Mouse (Mus musculus): ENCODE data around the gene Prkn. TPM values are rescaled to one million over a fixed set of nuclear protein-coding genes. Genes with fewer than 3 reads are reported as not detected.

The Prkn gene
- polyA plus RNA-seq, 1 experiment from 2014 or later = 2.3 TPM

- H3K9me3 ChIP-seq (ENCODE audit: control insufficient read depth, low read length) = no peaks in the 10 kb centered on the region
- H3K4me2 ChIP-seq (replicated peaks; ENCODE audit: low read depth) = no peak overlapping the region
- no peaks in the 10 kb centered on the region for H3K27me3 ChIP-seq (ENCODE audit: control insufficient read depth, insufficient read depth, low read length)
- H3K27ac ChIP-seq (replicated peaks) = no peak overlapping the region
- no peaks in the 10 kb centered on the region for H3K36me3 ChIP-seq (ENCODE audit: control insufficient read depth, insufficient read depth, low read length)
- TF ChIP-seq CTCF (IDR thresholded peaks at IDR 0.05; ENCODE audit: low read depth) (no peak), EP300 (optimal IDR thresholded peaks at IDR 0.05) (no peak)
- no peak overlapping the region for H3K9ac ChIP-seq (ENCODE audit: low read length)
- ATAC-seq (ENCODE audit: low FRiP score, low TSS enrichment) (no peak), DNase-seq (ENCODE audit: low spot score) (no peak)
- H3K4me1 ChIP-seq (replicated peaks; ENCODE audit: control insufficient read depth, insufficient read depth) = no peaks in the 10 kb centered on the region
- WGBS = 38% methylated on average over 13 of the region's 13 CpGs
- no peak overlapping the region for H3K4me3 ChIP-seq (ENCODE audit: low read depth, low read length)
These were observed 1133.0 kb downstream of the Prkn start for GRCm38 (mm10) chr17:11972969-11973787.

GRCm38 (mm10) chr17:11975062-11975607 lies 1135.0 kb downstream of the Prkn start:
- TF ChIP-seq CTCF (IDR thresholded peaks at IDR 0.05; ENCODE audit: low read depth) (peak; percentile 80), EP300 (optimal IDR thresholded peaks at IDR 0.05) (no peak)
- H3K36me3 ChIP-seq (ENCODE audit: control insufficient read depth, insufficient read depth, low read length) = no peaks in the 10 kb centered on the region
- peak; percentile 28 for DNase-seq (ENCODE audit: low spot score)
- 21% methylated on average over 7 of the region's 7 CpGs for WGBS
- no peak overlapping the region for H3K9ac ChIP-seq (ENCODE audit: low read length)
- H3K27me3 ChIP-seq (ENCODE audit: control insufficient read depth, insufficient read depth, low read length) = no peaks in the 10 kb centered on the region
- H3K4me3 ChIP-seq (ENCODE audit: low read depth, low read length) = no peak overlapping the region
- no peak overlapping the region for H3K4me2 ChIP-seq (replicated peaks; ENCODE audit: low read depth)
- no peaks in the 10 kb centered on the region for H3K4me1 ChIP-seq (replicated peaks; ENCODE audit: control insufficient read depth, insufficient read depth)
- H3K9me3 ChIP-seq (ENCODE audit: control insufficient read depth, low read length) = no peaks in the 10 kb centered on the region
- ATAC-seq (ENCODE audit: low FRiP score, low TSS enrichment) = no peak
- H3K27ac ChIP-seq (replicated peaks) = no peak overlapping the region

GRCm38 (mm10) chr17:11978260-11978821 lies 1138.2 kb downstream of the Prkn start:
- 48% methylated on average over 17 of the region's 17 CpGs for WGBS
- Histone ChIP-seq H3K27ac (replicated peaks) (no peak overlapping the region), H3K4me3 (ENCODE audit: low read depth, low read length) (no peak overlapping the region), H3K9me3 (ENCODE audit: control insufficient read depth, low read length) (no peaks in the 10 kb centered on the region), H3K4me1 (replicated peaks; ENCODE audit: control insufficient read depth, insufficient read depth) (no peaks in the 10 kb centered on the region), H3K4me2 (replicated peaks; ENCODE audit: low read depth) (no peak overlapping the region), H3K27me3 (ENCODE audit: control insufficient read depth, insufficient read depth, low read length) (no peaks in the 10 kb centered on the region), H3K9ac (ENCODE audit: low read length) (no peak overlapping the region), H3K36me3 (ENCODE audit: control insufficient read depth, insufficient read depth, low read length) (no peaks in the 10 kb centered on the region)
- ATAC-seq (ENCODE audit: low FRiP score, low TSS enrichment) (no peak), DNase-seq (ENCODE audit: low spot score) (no peak)
- TF ChIP-seq EP300 (optimal IDR thresholded peaks at IDR 0.05) (no peak), CTCF (IDR thresholded peaks at IDR 0.05; ENCODE audit: low read depth) (no peak)

DNA sequence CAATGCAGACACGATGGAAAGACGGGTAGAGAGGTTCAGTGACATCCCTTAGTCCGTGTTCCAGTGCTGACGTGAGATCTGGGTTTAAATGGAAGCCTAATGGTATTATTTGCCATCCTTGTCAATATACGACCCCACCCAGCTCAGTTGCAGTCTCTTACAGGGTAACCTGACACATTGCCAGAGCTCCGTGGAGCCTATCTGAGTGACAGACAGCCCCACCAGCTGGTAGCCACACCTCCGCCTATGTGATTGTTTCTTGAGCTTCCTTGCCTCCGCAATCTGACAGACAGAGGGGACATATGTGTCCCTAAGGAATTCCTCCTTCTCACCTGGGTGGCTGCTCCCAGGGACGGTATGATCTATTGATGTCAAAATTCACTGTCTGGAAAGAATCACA lies 1141.5 kb downstream of the Prkn start:
- Histone ChIP-seq H3K9me3 (ENCODE audit: control insufficient read depth, low read length) (no peaks in the 10 kb centered on the region), H3K36me3 (ENCODE audit: control insufficient read depth, insufficient read depth, low read length) (no peaks in the 10 kb centered on the region), H3K27me3 (ENCODE audit: control insufficient read depth, insufficient read depth, low read length) (no peaks in the 10 kb centered on the region), H3K4me3 (ENCODE audit: low read depth, low read length) (no peak overlapping the region), H3K9ac (ENCODE audit: low read length) (no peak overlapping the region), H3K4me2 (replicated peaks; ENCODE audit: low read depth) (no peak overlapping the region), H3K4me1 (replicated peaks; ENCODE audit: control insufficient read depth, insufficient read depth) (no peaks in the 10 kb centered on the region), H3K27ac (replicated peaks) (no peak overlapping the region)
- DNase-seq (ENCODE audit: low spot score) = no peak
- 60% methylated on average over 9 of the region's 9 CpGs for WGBS
- ATAC-seq (ENCODE audit: low FRiP score, low TSS enrichment) = no peak
- TF ChIP-seq CTCF (IDR thresholded peaks at IDR 0.05; ENCODE audit: low read depth) (no peak), EP300 (optimal IDR thresholded peaks at IDR 0.05) (no peak)

DNA sequence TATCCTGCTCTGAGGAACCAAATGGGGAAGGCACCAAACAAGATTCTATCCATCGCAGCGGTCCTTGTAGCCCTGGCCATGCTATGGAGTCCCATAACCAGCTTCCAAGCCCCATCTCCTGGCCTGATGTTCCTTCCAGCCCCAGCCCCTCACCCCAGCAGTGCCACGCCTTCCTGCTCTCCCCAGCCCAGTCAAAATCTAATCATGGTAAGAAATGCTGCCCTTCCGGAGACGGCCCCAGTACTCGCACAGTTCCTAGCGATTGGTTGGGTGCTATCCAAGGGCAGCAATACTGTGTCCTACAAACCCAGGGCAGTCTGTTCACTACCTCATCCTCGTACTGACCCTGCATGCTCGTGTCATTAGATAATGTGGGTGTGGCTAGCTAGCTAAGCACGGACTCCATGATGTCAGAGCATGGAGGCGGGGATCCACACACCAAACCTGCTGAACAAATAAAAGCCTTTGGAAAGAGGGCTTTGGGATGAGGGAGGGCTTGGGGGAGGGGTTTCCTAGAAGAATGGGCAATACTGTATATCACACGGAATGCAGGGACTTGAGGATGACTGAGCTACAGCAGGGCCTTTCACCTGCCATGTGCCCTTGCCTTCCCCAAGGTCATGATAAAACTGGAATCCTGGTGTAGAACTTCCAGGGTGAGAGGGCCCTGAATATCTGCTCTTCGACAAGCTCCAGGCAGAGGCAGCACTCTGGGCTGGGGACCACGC lies 1148.1 kb downstream of the Prkn start:
- no peaks in the 10 kb centered on the region for H3K4me1 ChIP-seq (replicated peaks; ENCODE audit: control insufficient read depth, insufficient read depth)
- H3K27me3 ChIP-seq (ENCODE audit: control insufficient read depth, insufficient read depth, low read length) = no peaks in the 10 kb centered on the region
- WGBS = 56% methylated on average over 14 of the region's 14 CpGs
- ATAC-seq (ENCODE audit: low FRiP score, low TSS enrichment) (peak; percentile 81), DNase-seq (ENCODE audit: low spot score) (peak; percentile 28)
- H3K9me3 ChIP-seq (ENCODE audit: control insufficient read depth, low read length) = no peaks in the 10 kb centered on the region
- TF ChIP-seq EP300 (optimal IDR thresholded peaks at IDR 0.05) (no peak), CTCF (IDR thresholded peaks at IDR 0.05; ENCODE audit: low read depth) (no peak)
- no peaks in the 10 kb centered on the region for H3K36me3 ChIP-seq (ENCODE audit: control insufficient read depth, insufficient read depth, low read length)
- no peak overlapping the region for H3K27ac ChIP-seq (replicated peaks)
- no peak overlapping the region for H3K4me2 ChIP-seq (replicated peaks; ENCODE audit: low read depth)
- no peak overlapping the region for H3K9ac ChIP-seq (ENCODE audit: low read length)
- H3K4me3 ChIP-seq (ENCODE audit: low read depth, low read length) = no peak overlapping the region
